Mouse (Mus musculus): Measurements from ENCODE around the gene Lbp.

- TF ChIP-seq GATA1 (IDR thresholded peaks at IDR 0.05; ENCODE audit: borderline replicate concordance, low read length) (no peak), CTCF (IDR thresholded peaks at IDR 0.05; ENCODE audit: low read depth, low read length) (no peak)
Observed at GRCm38 (mm10) chr2:158295700-158296099, 10.6 kb upstream of the Lbp start.
